Mouse (Mus musculus) liver, embryonic 14.5 days (tissue): ENCODE results near the gene Fastk.

Source experiments
- CTCF ChIP-seq: IDR thresholded peaks from 2 replicates; pipeline ENCODE4 v1.5.1; 2016; ENCODE audit warnings: antibody characterized with exemption, low read depth, control low read depth
- EP300 ChIP-seq: IDR thresholded peaks from 2 replicates; pipeline ENCODE4 v1.6.1; 2016; ENCODE audit warnings: antibody characterized with exemption, low read depth

- TF ChIP-seq CTCF (no peak), EP300 (no peak)
These were observed 17.1 kb downstream of the Fastk start for GRCm38 (mm10) chr5:24427981-24428402.
